Mouse (Mus musculus) left cerebral cortex, adult 18-20 months (tissue): ENCODE data around the gene Zbtb20. TPM values are rescaled to one million over a fixed set of nuclear protein-coding genes. Genes with fewer than 3 reads are reported as not detected.

Experiments
- DNase-seq, 2 experiments: peaks; one replicate each; pipeline ENCODE4 v3.0.0; 2021 to 2022; ENCODE audit warnings: low spot score in 2 of 2, mixed read lengths in 1 of 2
- total RNA-seq, 2 experiments: library from RNA; stranded (reverse); gene quantifications; 2 replicates each; pipeline ENCODE4 v1.2.3; 2021

Gene Zbtb20
- total RNA-seq, 2 experiments from 2014 or later: 44.7 to 44.8 TPM

GRCm38 (mm10) chr16:43545261-43545660 is 669.6 kb downstream of the Zbtb20 start:
- no peak for DNase-seq

GRCm38 (mm10) chr16:43547323-43548180 is 671.9 kb downstream of the Zbtb20 start:
- no peak for DNase-seq

- DNase-seq: no peak
Measured at GRCm38 (mm10) chr16:43548774-43549173, 673.1 kb downstream of the Zbtb20 start.

- DNase-seq: no peak
Measured at GRCm38 (mm10) chr16:43549425-43550089, 673.9 kb downstream of the Zbtb20 start.

- no peak for DNase-seq
Measured at GRCm38 (mm10) chr16:43552443-43552842, 676.8 kb downstream of the Zbtb20 start.

- no peak for DNase-seq
Measured at GRCm38 (mm10) chr16:43557385-43557784, 681.7 kb downstream of the Zbtb20 start.

GRCm38 (mm10) chr16:43561330-43561729 is 685.6 kb downstream of the Zbtb20 start:
- DNase-seq: no peak

GRCm38 (mm10) chr16:43561956-43562355 is 686.3 kb downstream of the Zbtb20 start:
- DNase-seq: no peak

GRCm38 (mm10) chr16:43565872-43566271 is 690.2 kb downstream of the Zbtb20 start:
- no peak for DNase-seq

- no peak for DNase-seq
Measured at GRCm38 (mm10) chr16:43566511-43566910, 690.8 kb downstream of the Zbtb20 start.

GRCm38 (mm10) chr16:43571376-43572081 is 695.8 kb downstream of the Zbtb20 start:
- no peak for DNase-seq

GRCm38 (mm10) chr16:43572171-43572570 is 696.5 kb downstream of the Zbtb20 start:
- no peak for DNase-seq

- no peak for DNase-seq
Measured at GRCm38 (mm10) chr16:43572766-43573165, 697.1 kb downstream of the Zbtb20 start.

- DNase-seq: no peak
Measured at GRCm38 (mm10) chr16:43573181-43573833, 697.6 kb downstream of the Zbtb20 start.

- peak; percentile 85 to 90 for DNase-seq
Measured at GRCm38 (mm10) chr16:43574006-43574764, 698.5 kb downstream of the Zbtb20 start.

- DNase-seq: no peak
Measured at GRCm38 (mm10) chr16:43575066-43575465, 699.4 kb downstream of the Zbtb20 start.

- no peak for DNase-seq
Measured at GRCm38 (mm10) chr16:43575507-43575906, 699.8 kb downstream of the Zbtb20 start.

GRCm38 (mm10) chr16:43577399-43577798 is 701.7 kb downstream of the Zbtb20 start:
- no peak for DNase-seq

- DNase-seq: no peak
Measured at GRCm38 (mm10) chr16:43578351-43578750, 702.7 kb downstream of the Zbtb20 start.

GRCm38 (mm10) chr16:43579111-43579510 is 703.4 kb downstream of the Zbtb20 start:
- no peak for DNase-seq
